Mouse (Mus musculus) left cerebral cortex, adult 18-20 months (tissue): Measurements from ENCODE around the gene Galnt18. TPM values are rescaled to one million over a fixed set of nuclear protein-coding genes. Genes with fewer than 3 reads are reported as not detected.

ENCODE experiments used
- DNase-seq, 2 experiments: peaks; one replicate each; pipeline ENCODE4 v3.0.0; 2021 to 2022; ENCODE audit warnings: low spot score in 2 of 2, mixed read lengths in 1 of 2
- long read RNA-seq, 2 experiments: library from polyadenylated mRNA; stranded (forward); transcript quantifications; one replicate each; pipeline ENCODE4 v2.0.0; 2021
- total RNA-seq, 2 experiments: library from RNA; stranded (reverse); gene quantifications; 2 replicates each; pipeline ENCODE4 v1.2.3; 2021

Gene Galnt18
- 10 to 100 TPM; 37.1 to 39.4 TPM for total RNA-seq
- long read RNA-seq, experiment 1, transcript Galnt18-202 (11 exons, 2,530 nt): major isoform, 49 of 70 reads
- long read RNA-seq, experiment 1, partial matches to known transcripts: 12 of 70 reads
- long read RNA-seq, experiment 1, other reads (novel, unspliced or antisense): 9 of 70 reads
- long read RNA-seq, experiment 2, transcript Galnt18-202 (11 exons, 2,530 nt): major isoform, 42 of 60 reads
- long read RNA-seq, experiment 2, partial matches to known transcripts: 8 of 60 reads
- long read RNA-seq, experiment 2, other reads (novel, unspliced or antisense): 10 of 60 reads

DNA sequence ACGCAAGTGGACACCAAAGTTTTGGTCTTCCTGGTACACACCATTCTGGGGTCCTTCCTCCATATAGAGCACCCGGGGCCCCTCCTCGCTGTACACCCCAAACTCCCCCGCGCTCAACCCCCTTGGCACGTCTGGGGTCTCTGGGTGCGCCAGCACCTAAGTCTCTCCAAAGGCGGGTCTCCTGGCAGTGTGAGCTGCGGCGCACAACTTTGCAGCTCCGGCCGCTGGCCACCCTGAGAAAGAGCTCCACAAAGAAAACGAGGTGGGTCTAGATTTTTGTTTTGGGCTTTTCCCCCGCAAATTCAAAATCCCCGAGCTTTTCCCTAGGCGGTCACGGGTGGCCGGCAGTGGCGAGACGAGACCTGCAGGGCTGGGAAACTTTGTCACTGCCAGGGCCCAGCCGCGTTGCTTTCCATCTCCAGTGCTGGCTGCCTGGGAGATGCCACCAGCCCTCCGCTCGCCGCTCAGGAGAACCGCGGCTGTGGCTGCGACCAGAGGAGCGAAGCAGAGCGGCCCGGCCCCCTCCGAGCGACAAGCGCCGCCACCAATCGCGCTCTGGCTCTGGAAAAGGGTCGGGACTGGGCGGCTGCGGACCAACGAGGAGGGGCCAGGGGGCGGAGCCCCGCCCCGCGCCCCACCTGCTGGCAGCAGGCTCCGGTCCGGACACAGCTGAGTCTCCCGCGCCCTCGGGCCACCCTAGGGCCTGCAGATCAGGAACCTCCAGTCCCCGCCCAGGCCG, at the start of gene Galnt18:
Gene Galnt18, minus strand, starts transcription at position 474 of the 739 bp plus-strand sequence.
- peak; percentile 91 to 97 for DNase-seq

DNA sequence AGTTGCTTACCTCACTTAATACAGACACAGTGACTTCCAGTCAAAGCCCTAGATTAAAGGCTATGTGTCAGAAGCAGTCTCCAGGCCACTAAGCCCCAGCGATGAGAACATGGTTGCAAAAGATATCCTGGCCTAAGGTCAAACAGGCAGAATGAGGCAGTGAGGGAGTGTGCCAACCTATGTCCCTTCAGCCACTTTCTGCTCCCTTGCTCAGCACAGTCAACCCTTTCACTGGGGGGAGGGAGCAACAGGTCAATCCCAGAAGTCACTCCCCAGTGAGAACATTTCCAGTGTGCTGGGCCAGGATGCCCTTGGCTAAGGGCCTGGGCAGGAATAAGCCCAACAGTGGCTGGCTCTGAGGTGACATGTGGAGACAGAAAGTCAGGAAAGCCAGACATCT, 47.6 kb upstream of the Galnt18 start:
- no peak for DNase-seq

- DNase-seq: peak; percentile 2 to 6
These were observed 33.3 kb upstream of the Galnt18 start for GRCm38 (mm10) chr7:111813093-111813492.

- DNase-seq: no peak
These were observed 31.3 kb upstream of the Galnt18 start for GRCm38 (mm10) chr7:111811036-111811435.

DNA sequence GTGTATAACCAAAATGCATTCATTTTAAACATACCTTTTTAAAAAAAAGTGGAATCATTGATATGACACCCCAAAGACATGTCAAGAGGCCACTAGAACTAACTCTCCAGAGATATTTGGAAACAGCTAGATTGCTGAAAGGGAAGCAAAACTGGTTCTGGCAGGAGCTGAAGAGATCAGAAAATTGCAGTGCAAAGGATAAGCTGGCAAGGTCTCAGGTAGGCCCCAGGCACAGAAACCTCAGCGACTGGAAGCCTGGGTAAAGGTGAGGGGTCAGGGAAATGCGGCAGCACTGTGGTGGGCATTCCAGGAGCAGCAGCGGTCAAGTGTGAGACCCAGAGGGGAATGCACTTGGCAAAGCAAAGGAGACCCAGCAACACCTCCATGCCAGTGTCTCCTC, 30.0 kb upstream of the Galnt18 start:
- no peak for DNase-seq

DNA sequence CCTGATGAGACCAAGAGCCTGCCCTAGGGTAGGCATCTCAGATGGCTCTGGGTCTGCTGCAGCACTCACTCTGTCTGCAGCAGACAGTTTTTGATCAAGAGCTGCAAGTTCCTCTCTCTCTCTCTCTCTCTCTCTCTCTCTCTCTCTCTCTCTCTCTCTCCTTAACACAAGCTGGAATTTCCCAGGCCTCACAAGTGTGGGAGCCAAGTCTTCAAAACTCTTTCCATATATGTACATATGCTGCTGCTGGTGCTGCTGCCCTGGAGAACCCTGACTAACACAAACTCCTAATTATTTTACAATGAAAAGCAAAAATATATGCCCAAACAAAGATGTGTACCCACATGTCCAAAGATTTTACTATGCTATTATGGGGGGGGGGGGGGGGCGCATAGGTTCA, 26.3 kb upstream of the Galnt18 start:
- DNase-seq: no peak

DNA sequence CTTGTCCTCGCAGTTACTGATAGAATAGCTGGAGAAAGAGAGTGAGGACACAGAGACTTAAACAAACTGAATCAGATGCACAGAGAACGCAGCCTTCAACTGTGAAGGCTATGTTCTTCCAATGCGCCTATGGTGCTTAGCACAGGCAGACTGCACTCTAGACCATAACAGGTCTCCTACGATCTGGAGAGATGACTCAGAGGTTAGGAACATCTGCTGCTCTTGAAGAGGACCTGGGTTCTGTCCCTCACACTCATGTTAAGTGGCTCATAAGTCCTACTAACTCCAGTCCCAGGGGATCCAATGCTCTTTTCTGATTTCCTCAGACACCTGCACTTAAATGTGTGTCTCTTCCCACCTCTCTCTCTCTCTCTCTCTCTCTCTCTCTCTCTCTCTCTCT, 24.9 kb upstream of the Galnt18 start:
- no peak for DNase-seq

GRCm38 (mm10) chr7:111800785-111801184, 21.0 kb upstream of the Galnt18 start:
- DNase-seq: no peak

GRCm38 (mm10) chr7:111800120-111800519, 20.3 kb upstream of the Galnt18 start:
- no peak for DNase-seq

DNA sequence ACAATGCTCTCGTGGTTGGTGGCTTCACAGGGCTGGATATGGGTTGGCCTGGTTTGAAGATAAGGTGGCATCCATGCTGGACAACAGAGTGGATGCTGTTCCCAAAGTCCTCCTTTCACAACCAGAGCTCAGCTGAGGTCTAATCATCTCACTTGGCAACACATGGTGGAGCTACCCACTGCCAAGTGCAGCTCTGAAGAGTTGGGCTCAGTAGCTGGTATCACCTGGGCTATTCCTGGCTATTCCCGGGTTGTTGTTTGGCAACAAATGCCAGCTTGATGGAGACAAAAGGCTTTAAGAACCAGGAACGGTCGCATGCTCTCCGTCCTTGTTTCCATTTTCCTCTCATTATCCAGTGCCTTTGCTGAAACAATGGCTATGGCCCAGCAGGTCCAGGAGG, 19.2 kb upstream of the Galnt18 start:
- DNase-seq: no peak

DNA sequence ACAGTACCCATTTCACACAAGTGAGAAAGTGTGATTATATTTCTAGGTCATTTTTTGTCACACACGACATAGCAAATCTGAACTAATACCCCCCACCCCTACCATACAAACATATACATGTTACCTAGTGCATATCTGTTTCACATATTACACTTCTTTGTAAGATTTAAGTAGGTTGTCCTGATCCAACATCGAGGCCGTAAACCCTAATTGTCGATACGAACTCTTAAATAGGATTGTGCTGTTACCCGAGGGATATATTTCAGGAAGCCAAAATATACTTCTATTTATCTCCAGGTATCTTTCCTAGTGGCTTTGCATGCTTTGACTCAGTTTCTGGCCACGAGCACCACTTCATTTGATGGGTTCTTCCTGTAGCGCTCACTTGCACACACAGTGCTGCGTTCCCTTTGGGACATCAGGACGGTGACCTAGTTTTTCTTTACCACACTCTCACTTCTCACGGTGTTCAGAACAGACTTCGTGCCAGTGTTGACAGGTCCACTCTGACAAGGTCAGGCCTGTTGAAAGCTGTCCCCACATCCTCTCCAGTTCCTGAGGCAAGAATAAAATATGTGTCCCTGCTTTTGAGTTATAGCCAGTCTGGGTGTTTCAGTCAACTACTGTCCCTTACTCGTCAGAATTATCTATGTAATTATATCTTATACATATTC, 17.7 kb upstream of the Galnt18 start:
- DNase-seq: no peak

DNA sequence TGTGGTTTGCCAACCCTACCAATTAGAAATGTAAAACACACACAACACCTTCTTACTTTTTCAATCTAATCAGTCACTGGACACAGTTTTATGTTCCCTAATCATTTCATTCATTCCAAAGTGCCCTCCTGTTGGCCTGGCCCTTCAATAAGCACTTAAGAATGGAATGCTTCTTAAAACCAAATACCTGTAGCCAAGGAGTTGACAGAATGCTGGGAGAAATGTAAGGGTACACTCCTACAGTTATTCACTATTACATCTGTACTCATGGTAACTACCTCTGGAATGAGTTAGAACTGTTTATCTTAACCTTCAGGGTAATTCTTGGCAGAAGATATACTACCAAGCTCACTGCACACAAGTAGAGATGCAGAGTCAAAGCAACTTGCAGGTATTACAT, 15.3 kb upstream of the Galnt18 start:
- DNase-seq: no peak

GRCm38 (mm10) chr7:111792154-111792553, 12.4 kb upstream of the Galnt18 start:
- DNase-seq: no peak

DNA sequence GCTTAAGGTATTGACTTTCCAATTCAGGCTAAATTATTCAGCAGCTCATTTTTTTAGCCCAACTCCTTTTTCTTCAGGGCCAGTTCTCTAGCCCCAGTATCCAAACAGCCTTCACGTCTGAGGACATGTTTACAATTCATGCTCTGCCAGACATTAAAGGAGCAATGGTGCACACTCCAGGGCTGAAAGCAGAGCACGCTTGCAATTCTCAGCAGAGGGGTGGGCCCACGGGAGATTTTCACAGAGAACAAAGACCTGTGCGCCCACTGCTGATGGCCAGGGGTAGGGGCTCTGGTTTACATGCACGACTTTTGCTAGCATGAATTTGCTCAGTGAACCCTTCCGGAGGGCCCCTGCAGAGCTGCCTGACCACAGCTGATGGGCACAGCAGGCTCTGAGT, 11.6 kb upstream of the Galnt18 start:
- no peak for DNase-seq

GRCm38 (mm10) chr7:111787921-111788320, 8.1 kb upstream of the Galnt18 start:
- DNase-seq: no peak

DNA sequence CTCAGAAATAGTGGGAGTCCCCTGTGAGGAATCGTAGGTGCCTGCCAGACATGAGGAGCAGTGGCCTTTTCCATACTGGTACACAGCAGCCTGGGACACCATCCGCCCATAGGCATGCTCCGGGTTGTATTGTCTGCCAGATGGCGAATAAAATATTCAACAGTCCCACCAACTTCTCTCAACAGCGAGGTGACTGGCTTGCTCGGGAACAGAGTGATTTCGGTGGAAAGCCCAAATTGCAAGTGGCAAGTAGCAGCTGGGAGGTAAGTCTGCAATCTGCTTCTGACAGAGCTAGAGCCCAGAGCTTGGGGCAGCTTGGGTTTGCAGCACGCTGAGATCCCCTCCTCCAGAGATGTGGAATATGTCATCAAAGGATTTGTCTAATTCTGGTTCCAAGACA, 5.7 kb upstream of the Galnt18 start:
- peak; percentile 54 to 67 for DNase-seq

DNA sequence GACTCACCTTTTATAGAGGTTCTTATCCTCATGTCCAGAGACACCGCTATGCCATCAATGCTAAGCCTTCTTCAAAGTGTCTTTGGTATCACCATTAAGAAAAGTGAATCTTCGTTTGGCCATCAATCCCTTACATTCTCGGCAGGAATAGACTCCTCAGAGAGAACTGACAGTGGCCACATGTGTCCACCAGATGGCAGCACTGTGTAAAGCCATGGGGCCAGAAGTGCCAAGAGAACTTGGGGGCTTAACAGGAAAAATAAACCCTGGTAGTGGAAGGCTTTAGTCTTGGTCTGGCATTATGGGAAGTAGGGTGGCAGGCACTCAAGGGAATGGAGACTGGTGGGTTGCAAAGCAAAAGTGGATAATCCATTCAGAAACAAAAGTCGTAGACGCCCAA, 2.3 kb upstream of the Galnt18 start:
- peak; percentile 78 to 83 for DNase-seq

- no peak for DNase-seq
These were observed 1.5 kb upstream of the Galnt18 start for GRCm38 (mm10) chr7:111781316-111781715.

- DNase-seq: peak in 1 of 2 experiments; percentile 46
These were observed 831 bp downstream of the Galnt18 start for GRCm38 (mm10) chr7:111778789-111779503.

DNA sequence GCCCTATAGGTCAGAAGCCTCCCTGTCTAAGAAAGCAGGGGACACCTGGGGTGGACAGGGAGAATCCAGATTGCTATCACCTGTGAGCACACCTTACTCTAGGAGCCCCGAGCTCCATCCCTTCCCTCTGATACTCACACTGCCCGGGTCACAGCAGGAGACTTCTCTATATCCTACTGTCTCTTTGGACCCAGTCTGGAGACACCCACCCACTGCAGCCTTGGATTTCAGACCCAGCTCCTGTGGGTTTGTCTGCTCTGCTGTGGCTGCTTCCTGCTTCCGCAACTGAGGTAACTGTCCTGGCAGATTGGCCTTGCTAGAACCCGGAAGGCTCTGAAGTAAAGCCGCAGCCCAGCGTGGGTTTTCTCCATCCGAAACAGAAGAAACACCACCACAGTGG, 1.6 kb downstream of the Galnt18 start:
- no peak for DNase-seq

DNA sequence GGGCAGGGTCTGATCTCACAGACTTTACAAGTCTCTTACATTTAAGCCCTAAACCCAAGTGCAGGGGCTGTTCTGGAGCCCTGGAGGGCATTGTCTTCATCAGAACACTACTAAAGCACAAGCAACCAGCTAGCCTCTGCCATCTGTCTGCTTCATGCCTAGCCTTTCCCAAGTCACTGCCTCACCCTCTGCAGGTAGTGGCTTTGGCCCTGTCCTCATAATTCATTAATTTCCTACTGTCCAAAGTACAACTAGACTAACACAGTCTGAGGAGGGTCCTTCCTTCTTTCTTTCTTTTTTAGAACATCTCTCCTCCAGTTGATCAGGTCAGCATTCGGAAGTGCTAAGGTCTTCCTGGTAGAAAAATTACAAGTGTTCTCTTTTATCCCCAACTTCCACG, 2.6 kb downstream of the Galnt18 start:
- no peak for DNase-seq

DNA sequence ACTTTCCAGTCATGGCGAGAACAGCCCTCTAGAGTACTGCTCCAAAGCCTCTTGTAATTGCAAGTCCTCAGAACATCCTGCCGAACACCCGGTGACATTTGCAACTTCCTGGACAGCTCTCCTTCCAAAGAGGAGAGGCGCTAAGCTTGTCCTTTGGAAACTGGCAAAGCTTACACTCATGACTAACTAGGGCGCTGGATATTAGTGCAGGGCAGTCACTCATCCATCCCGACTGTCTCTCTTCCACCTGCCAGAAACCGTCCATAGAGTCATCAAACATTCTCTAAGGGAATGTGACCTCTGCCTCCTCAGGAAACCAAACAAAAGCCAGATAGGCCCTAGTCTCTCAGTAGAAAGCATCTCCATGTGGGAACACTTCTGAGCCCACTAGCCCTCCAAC, 3.6 kb downstream of the Galnt18 start:
- no peak for DNase-seq
